Mouse (Mus musculus) midbrain, postnatal 0 days (tissue): ENCODE data around the gene Matn3. TPM values are rescaled to one million over a fixed set of nuclear protein-coding genes. Genes with fewer than 3 reads are reported as not detected.

Experiments used
- ATAC-seq: fragments of 200-750 bp; cut with Nextera tagmentation; 2 replicates; pipeline ENCODE4 v1.8.0; 2017; ENCODE audit warnings: moderate number of reproducible peaks, mild to moderate bottlenecking, moderate TSS enrichment, moderate library complexity; ENCODE audit not compliant: low FRiP score
- DNase-seq: peaks from one replicate; pipeline ENCODE4 v3.0.0-alpha.2; 2015; ENCODE audit warnings: low spot score
- H3K27ac ChIP-seq: fragments of 300-500 bp; sonication (generic); 2 replicates; pipeline ENCODE4 v1.5.1; 2014; ENCODE audit warnings: low read depth, mild to moderate bottlenecking, low read length, mixed read lengths
- H3K27me3 ChIP-seq: fragments of 300-500 bp; sonication (generic); 2 replicates; pipeline ENCODE4 v1.6.1; 2014; ENCODE audit warnings: low read length, control low read depth, mixed read lengths; ENCODE audit not compliant: insufficient read depth
- H3K36me3 ChIP-seq: fragments of 300-500 bp; sonication (generic); 2 replicates; pipeline ENCODE4 v1.6.1; 2014; ENCODE audit warnings: low read length, control low read depth, mixed read lengths; ENCODE audit not compliant: insufficient read depth
- H3K4me1 ChIP-seq: fragments of 300-500 bp; sonication (generic); 2 replicates; pipeline ENCODE4 v1.6.1; 2014; ENCODE audit warnings: mild to moderate bottlenecking, control low read depth, antibody characterized with exemption, low read length, mixed read lengths; ENCODE audit not compliant: insufficient read depth
- H3K4me2 ChIP-seq: fragments of 300-500 bp; sonication (generic); 2 replicates; pipeline ENCODE4 v1.6.1; 2014; ENCODE audit warnings: low read depth, mild to moderate bottlenecking, low read length, mixed read lengths; ENCODE audit not compliant: poor library complexity, severe bottlenecking
- H3K4me3 ChIP-seq: fragments of 300-500 bp; sonication (generic); 2 replicates; pipeline ENCODE4 v1.5.1; 2014; ENCODE audit warnings: low read depth, mild to moderate bottlenecking, low read length, moderate library complexity
- H3K9ac ChIP-seq: fragments of 300-500 bp; sonication (generic); replicated peaks from 2 replicates; pipeline ENCODE4 v1.6.1; 2014; ENCODE audit warnings: mild to moderate bottlenecking, low read length, moderate library complexity, mixed read lengths; ENCODE audit not compliant: poor library complexity, severe bottlenecking
- H3K9me3 ChIP-seq: fragments of 300-500 bp; sonication (generic); 2 replicates; pipeline ENCODE4 v1.6.1; 2016; ENCODE audit warnings: low read length, control low read depth
- CTCF ChIP-seq: IDR thresholded peaks from 2 replicates; pipeline ENCODE4 v1.5.1; 2016; ENCODE audit warnings: antibody characterized with exemption, mild to moderate bottlenecking
- WGBS: fragments of 180-500 bp; shearing (Covaris S2); extraction: QIAGEN DNeasy Blood & Tissue Kit; methylation state at CpG from one replicate; pipeline ENCODE4 v1.1.7; 2014; 5-methylcytosine and 5-hydroxymethylcytosine counted together
- polyA plus RNA-seq: library from polyadenylated mRNA; unstranded; fragments of >200 nt; fragmentation: Nextera tagmentation; extraction: Ambion mirVana; gene quantifications from 2 replicates; pipeline ENCODE4 v1.2.1, GENCODE M21; 2015
- total RNA-seq: library from RNA; depleted of rRNA; stranded (reverse); fragments of >200 nt; gene quantifications from 2 replicates; pipeline ENCODE4 v1.2.3, GENCODE M21; 2014

Matn3 gene
- total and polyA plus RNA-seq, 2 experiments from 2014 or later: 0.11 to 0.33 TPM

DNA sequence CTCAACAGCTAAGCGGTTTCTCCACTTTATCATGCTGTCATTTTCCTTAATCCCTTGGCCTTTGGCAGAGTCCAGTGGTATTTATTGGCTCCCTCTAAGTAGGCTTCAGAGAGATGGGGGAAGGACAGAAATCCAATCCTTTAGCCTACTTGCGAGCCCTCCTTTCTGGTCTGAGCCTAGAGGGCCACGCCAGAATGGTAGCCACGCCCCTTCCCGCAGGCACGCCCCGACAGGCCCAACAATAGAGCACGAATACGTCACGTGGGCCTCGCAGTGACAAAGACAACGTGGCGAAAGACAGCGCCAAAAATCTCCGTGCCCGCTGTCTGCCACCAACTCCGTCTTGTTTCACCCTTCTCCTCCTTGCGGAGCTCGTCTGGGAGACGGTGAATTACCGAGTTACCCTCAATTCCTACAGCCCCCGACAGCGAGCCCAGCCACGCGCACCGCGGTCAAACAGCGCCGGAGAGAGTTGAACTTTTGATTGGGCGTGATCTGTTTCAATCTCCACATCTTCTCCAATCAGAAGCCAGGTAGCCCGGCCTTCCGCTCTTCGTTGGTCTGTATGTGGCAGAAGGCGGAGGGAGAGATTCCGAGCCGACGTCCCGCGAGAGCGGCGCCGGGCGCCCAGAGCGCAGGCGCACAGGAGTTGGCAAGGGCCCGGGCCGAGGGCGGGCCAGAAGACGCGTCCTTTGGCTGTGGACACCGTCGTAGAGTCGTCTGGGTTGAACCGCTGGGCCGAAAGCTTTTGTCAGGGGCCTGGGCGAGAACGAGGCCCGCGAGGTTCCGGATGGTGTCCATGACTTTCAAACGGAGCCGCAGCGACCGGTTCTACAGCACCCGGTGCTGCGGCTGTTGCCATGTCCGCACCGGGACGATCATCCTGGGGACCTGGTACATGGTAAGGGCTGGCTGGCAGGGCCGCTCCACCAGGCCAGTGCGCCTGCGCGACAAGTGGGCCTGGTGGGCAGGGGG lies 26.0 kb upstream of the Matn3 start, which contains the start of gene Laptm4a:
Laptm4a (plus strand) TSS at position 271 of the 975 bp plus-strand sequence.
- no peaks in the 10 kb centered on the region for H3K9me3 ChIP-seq
- H3K27me3 ChIP-seq: no peaks in the 10 kb centered on the region
- H3K4me1 ChIP-seq: peaks cover 8% of the 10 kb centered on the region
- peak within 1 kb of the TSS; percentile 84 for H3K9ac ChIP-seq
- no peaks in the 10 kb centered on the region for H3K36me3 ChIP-seq
- peak within 1 kb of the TSS; percentile 92 for H3K4me3 ChIP-seq
- DNase-seq (peak; percentile 98), ATAC-seq (peak; percentile 99)
- peak within 1 kb of the TSS; percentile 92 for H3K27ac ChIP-seq
- TF ChIP-seq CTCF: 0 out of 2 replicates have a peak, but pooled peaks have one; percentile 4
- H3K4me2 ChIP-seq: peak within 1 kb of the TSS; percentile 81
- under 1% methylated on average over 73 of the region's 73 CpGs for WGBS

DNA sequence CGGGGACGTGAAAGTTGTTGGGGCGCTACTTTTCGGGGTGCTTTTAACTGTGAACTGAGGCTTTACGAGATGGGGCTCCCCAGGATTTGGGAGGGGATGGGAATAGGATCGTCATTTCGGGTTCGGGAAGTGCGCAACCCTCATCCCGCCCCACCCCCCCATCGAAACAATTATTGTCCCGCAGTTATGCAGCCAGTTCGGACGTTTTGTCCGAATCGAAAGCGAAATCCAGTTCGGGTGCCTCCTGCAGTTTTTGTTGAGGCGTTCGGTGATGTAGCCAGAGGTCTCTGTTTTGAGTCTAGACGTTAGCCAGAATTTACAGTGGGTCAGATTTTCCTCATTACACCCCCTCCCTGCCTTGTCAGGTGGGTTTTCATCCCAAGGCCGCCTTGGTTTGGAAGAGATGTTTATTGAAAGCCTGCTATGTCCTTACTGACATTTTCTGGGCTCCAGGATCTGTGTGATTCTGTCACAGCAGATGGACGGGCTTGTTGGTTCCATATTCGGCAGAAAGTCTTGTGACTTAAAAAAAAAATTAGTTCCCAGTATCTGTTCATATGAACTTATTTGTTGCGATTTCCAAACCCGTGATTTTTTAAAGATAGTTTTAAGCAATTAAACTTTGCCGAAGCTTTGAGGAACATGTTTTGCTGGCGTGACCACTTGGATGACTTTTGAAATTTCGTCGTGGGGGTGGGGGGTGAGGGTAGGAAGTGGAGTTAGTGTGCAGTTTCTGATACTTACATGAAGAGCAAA lies 25.2 kb upstream of the Matn3 start:
- 4% methylated on average over 30 of the region's 30 CpGs for WGBS
- Histone ChIP-seq H3K4me2 (peak overlapping the region; percentile 81), H3K9ac (peak overlapping the region; percentile 84), H3K36me3 (no peaks in the 10 kb centered on the region), H3K4me1 (peaks cover 8% of the 10 kb centered on the region), H3K9me3 (no peaks in the 10 kb centered on the region), H3K27me3 (no peaks in the 10 kb centered on the region), H3K27ac (peak overlapping the region; percentile 92), H3K4me3 (peak overlapping the region; percentile 92)
- ATAC-seq: no peak
- no peak for TF ChIP-seq CTCF
- DNase-seq: no peak

- no peaks in the 10 kb centered on the region for H3K27me3 ChIP-seq
- H3K9ac ChIP-seq: peak overlapping the region; percentile 84; the same call in 1 of the 2 replicates
- H3K36me3 ChIP-seq: no peaks in the 10 kb centered on the region
- H3K4me1 ChIP-seq: peaks cover 8% of the 10 kb centered on the region
- H3K27ac ChIP-seq: no peak overlapping the region
- DNase-seq: peak; percentile 53
- H3K9me3 ChIP-seq: no peaks in the 10 kb centered on the region
- peak overlapping the region; percentile 92 for H3K4me3 ChIP-seq
- WGBS: 32% methylated on average over 5 of the region's 5 CpGs
- H3K4me2 ChIP-seq: peak overlapping the region; percentile 81
- no peak for TF ChIP-seq CTCF
- no peak for ATAC-seq
Measured at GRCm38 (mm10) chr12:8923125-8923410, 24.7 kb upstream of the Matn3 start.

DNA sequence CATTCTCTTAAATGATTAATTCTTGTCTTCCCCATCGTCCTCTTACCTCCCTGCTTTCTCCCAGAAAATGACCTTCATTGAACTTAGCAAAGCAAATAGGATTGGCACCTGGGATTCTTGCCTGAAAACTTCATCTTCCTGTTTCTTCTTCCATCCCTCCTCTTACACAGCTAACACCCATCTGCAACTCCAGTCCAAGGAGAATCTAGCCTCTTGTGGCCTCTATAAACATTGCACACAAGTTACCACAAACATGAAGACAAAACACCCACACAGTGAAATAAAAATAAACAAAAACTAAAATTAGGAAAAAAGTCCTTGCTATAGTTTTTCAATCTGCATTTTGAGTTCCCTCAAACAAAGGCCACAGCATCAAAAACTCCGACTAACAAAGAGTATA lies 24.1 kb upstream of the Matn3 start:
- peak overlapping the region; percentile 92 for H3K4me3 ChIP-seq
- WGBS: 57% methylated on average over 2 of the region's 2 CpGs
- H3K9ac ChIP-seq: 0 out of 2 replicates have a peak overlapping the region, but pooled peaks have one; percentile 84
- no peak for DNase-seq
- peak overlapping the region; percentile 81 for H3K4me2 ChIP-seq
- no peaks in the 10 kb centered on the region for H3K36me3 ChIP-seq
- ATAC-seq: no peak
- no peaks in the 10 kb centered on the region for H3K9me3 ChIP-seq
- no peaks in the 10 kb centered on the region for H3K27me3 ChIP-seq
- peaks cover 8% of the 10 kb centered on the region for H3K4me1 ChIP-seq
- no peak overlapping the region for H3K27ac ChIP-seq
- TF ChIP-seq CTCF: peak; percentile 55

- 92% methylated on average over 3 of the region's 3 CpGs for WGBS
- no peak for TF ChIP-seq CTCF
- H3K4me3 ChIP-seq: no peak overlapping the region
- H3K27me3 ChIP-seq: no peaks in the 10 kb centered on the region
- no peaks in the 10 kb centered on the region for H3K9me3 ChIP-seq
- no peak for ATAC-seq
- H3K9ac ChIP-seq: no peak overlapping the region
- H3K4me2 ChIP-seq: no peak overlapping the region
- no peak for DNase-seq
- no peaks in the 10 kb centered on the region for H3K36me3 ChIP-seq
- H3K27ac ChIP-seq: no peak overlapping the region
- peaks cover 8% of the 10 kb centered on the region for H3K4me1 ChIP-seq
Measured at GRCm38 (mm10) chr12:8927652-8928051, 20.1 kb upstream of the Matn3 start.
